Mouse (Mus musculus) erythroblast, embryonic 14.5 days (primary cell): ENCODE results near the gene Pde4d.

ENCODE experiments used
- GATA1 ChIP-seq: IDR thresholded peaks from 2 replicates; pipeline ENCODE4 v1.6.1; 2012; ENCODE audit warnings: low read length, inconsistent platforms, mixed read lengths
- TAL1 ChIP-seq: IDR thresholded peaks from 3 replicates; pipeline ENCODE4 v1.6.1; 2012; ENCODE audit warnings: low read length, inconsistent platforms, mixed read lengths

GRCm38 (mm10) chr13:109827909-109828308 lies 1378.2 kb downstream of the Pde4d start:
- TF ChIP-seq GATA1 (no peak), TAL1 (no peak)
